In the genomic region with DNA sequence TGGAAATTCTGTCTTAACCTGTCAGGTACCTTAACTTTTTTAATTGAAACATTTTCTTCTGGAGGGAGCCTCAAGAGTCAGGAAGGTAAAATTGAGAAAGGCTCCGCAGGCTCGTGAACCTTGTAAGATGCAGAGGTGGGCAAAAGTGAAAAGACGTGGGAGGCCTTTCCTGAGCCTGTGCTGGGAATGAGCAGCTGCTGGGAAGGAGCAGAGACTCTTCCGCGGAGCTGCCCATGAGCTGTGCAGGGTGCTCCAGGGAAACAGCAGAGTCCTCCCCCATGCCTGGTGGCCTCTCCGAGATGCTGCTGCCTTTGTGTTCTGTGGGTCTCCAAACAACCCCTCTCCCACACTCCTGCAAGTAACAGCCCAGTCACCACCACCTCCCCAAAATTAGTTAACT, we compare ENCODE assay signal across 26 mouse cellular contexts.
DNase-seq lines count a peak whose midpoint lies in the region; ATAC-seq and TF ChIP-seq lines count a peak whose summit lies in the region.
"Had no signal": no experiment of that assay in that cellular context is flagged by ENCODE, and none has a peak within 500 bp of the region (broad histone marks: within the 10 kb centered on the region; RNA-seq: fewer than 3 reads in every experiment).

No protein-coding gene starts in this region.

- H3K4me1 ChIP-seq in heart, embryonic 15.5 days (replicated peaks) = 0 out of 2 replicates have a peak, but pooled peaks cover 3% of the 10 kb centered on the region
- H3K4me1 ChIP-seq in heart, embryonic 10.5 days = no peaks in the 10 kb centered on the region; the same call in 1 of the 2 replicates
- H3K4me1 ChIP-seq in testis, adult 2 months (ENCODE audit: control insufficient read depth, insufficient read depth, low read length) = no peaks in the 10 kb centered on the region
- no peaks in the 10 kb centered on the region for H3K4me1 ChIP-seq in midbrain, embryonic 16.5 days (ENCODE audit: control insufficient read depth, insufficient read depth, low read length)
- H3K4me1 ChIP-seq: forebrain, embryonic 12.5 days; forebrain, embryonic 15.5 days; heart, embryonic 13.5 days; hindbrain, embryonic 12.5 days; hindbrain, embryonic 15.5 days had no signal

- no peaks in the 10 kb centered on the region for H3K36me3 ChIP-seq in heart, embryonic 15.5 days
- H3K36me3 ChIP-seq in heart, embryonic 10.5 days = 0 out of 2 replicates have a peak, but pooled peaks cover 2% of the 10 kb centered on the region
- no peaks in the 10 kb centered on the region for H3K36me3 ChIP-seq in testis, adult 2 months (ENCODE audit: control insufficient read depth, insufficient read depth, low read length)
- H3K36me3 ChIP-seq in midbrain, embryonic 16.5 days (ENCODE audit: control insufficient read depth, insufficient read depth, low read length) = no peaks in the 10 kb centered on the region
- H3K36me3 ChIP-seq: embryonic facial prominence, embryonic 10.5 days; embryonic facial prominence, embryonic 13.5 days; forebrain, embryonic 12.5 days; forebrain, embryonic 15.5 days; heart, embryonic 13.5 days; hindbrain, embryonic 12.5 days; hindbrain, embryonic 15.5 days had no signal

- TF ChIP-seq POLR2A in testis, adult 2 months (IDR thresholded peaks at IDR 0.05; ENCODE audit: control insufficient read depth, low read depth, low read length) = no peak

- ATAC-seq in heart, embryonic 15.5 days (replicated peaks; ENCODE audit: insufficient number of reproducible peaks, insufficient read depth, low FRiP score, low read depth) = no peak
- no peak for ATAC-seq in midbrain, embryonic 16.5 days
- ATAC-seq: CD4-positive, CD25-positive, alpha-beta regulatory T cell, adult 4 months; forebrain, embryonic 15.5 days had no signal

- H3K27ac ChIP-seq in heart, embryonic 15.5 days = peak overlapping the region; percentile 1; the same call in 1 of the 2 replicates
- H3K27ac ChIP-seq in heart, embryonic 10.5 days = no peak overlapping the region
- no peak overlapping the region for H3K27ac ChIP-seq in testis, adult 2 months (ENCODE audit: control insufficient read depth, insufficient read depth, low read depth, low read length)
- H3K27ac ChIP-seq in midbrain, embryonic 16.5 days (ENCODE audit: low read length) = no peak overlapping the region
- H3K27ac ChIP-seq: embryonic facial prominence, embryonic 10.5 days; embryonic facial prominence, embryonic 13.5 days; forebrain, embryonic 12.5 days; forebrain, embryonic 15.5 days; gastrocnemius, adult 2 months; heart, embryonic 13.5 days; hindbrain, embryonic 12.5 days; hindbrain, embryonic 15.5 days had no signal

- H3K27me3 ChIP-seq in heart, embryonic 15.5 days = no peaks in the 10 kb centered on the region
- 0 out of 2 replicates have a peak, but pooled peaks cover 4% of the 10 kb centered on the region for H3K27me3 ChIP-seq in heart, embryonic 10.5 days (ENCODE audit: insufficient read depth, poor library complexity, severe bottlenecking)
- H3K27me3 ChIP-seq in testis, adult 2 months (ENCODE audit: control insufficient read depth, insufficient read depth, low read length) = no peaks in the 10 kb centered on the region
- H3K27me3 ChIP-seq in midbrain, embryonic 16.5 days (ENCODE audit: control insufficient read depth, insufficient read depth, low read depth, low read length) = no peaks in the 10 kb centered on the region
- H3K27me3 ChIP-seq: embryonic facial prominence, embryonic 13.5 days; forebrain, embryonic 12.5 days; forebrain, embryonic 15.5 days; hindbrain, embryonic 12.5 days; hindbrain, embryonic 15.5 days had no signal

- H3K4me3 ChIP-seq in heart, embryonic 15.5 days = no peak overlapping the region
- H3K4me3 ChIP-seq in heart, embryonic 10.5 days = no peak overlapping the region
- peak overlapping the region; percentile 31 for H3K4me3 ChIP-seq in testis, adult 2 months (ENCODE audit: control insufficient read depth, low read depth, low read length)
- no peak overlapping the region for H3K4me3 ChIP-seq in midbrain, embryonic 16.5 days (ENCODE audit: low read depth, low read length)
- H3K4me3 ChIP-seq: embryonic facial prominence, embryonic 10.5 days; embryonic facial prominence, embryonic 13.5 days; erythroblast, embryonic 14.5 days; forebrain, embryonic 12.5 days; forebrain, embryonic 15.5 days; gastrocnemius, adult 2 months; heart, embryonic 13.5 days; hindbrain, embryonic 12.5 days; hindbrain, embryonic 15.5 days had no signal

- no peak overlapping the region for H3K9ac ChIP-seq in heart, embryonic 15.5 days
- H3K9ac ChIP-seq in midbrain, embryonic 16.5 days (ENCODE audit: low read depth, low read length) = no peak overlapping the region
- H3K9ac ChIP-seq: embryonic facial prominence, embryonic 13.5 days; forebrain, embryonic 12.5 days; forebrain, embryonic 15.5 days; heart, embryonic 13.5 days; hindbrain, embryonic 12.5 days; hindbrain, embryonic 15.5 days had no signal

- WGBS in heart, embryonic 15.5 days = 80% methylated on average over 6 of the region's 6 CpGs
- 83% methylated on average over 6 of the region's 6 CpGs for WGBS in heart, embryonic 10.5 days
- WGBS in midbrain, embryonic 16.5 days = 81% methylated on average over 6 of the region's 6 CpGs

- no peak for TF ChIP-seq CTCF in testis, adult 2 months (IDR thresholded peaks at IDR 0.05; ENCODE audit: control insufficient read depth, insufficient read depth, insufficient replicate concordance, low read depth, low read length)

- H3K9me3 ChIP-seq in heart, embryonic 15.5 days (replicated peaks) = no peaks in the 10 kb centered on the region
- no peaks in the 10 kb centered on the region for H3K9me3 ChIP-seq in heart, embryonic 10.5 days
- H3K9me3 ChIP-seq in midbrain, embryonic 16.5 days (replicated peaks; ENCODE audit: control insufficient read depth, low read length, poor library complexity, severe bottlenecking) = 0 out of 2 replicates have a peak, but pooled peaks cover 4% of the 10 kb centered on the region
- H3K9me3 ChIP-seq: embryonic facial prominence, embryonic 10.5 days; embryonic facial prominence, embryonic 13.5 days; forebrain, embryonic 12.5 days; forebrain, embryonic 15.5 days; hindbrain, embryonic 12.5 days; hindbrain, embryonic 15.5 days had no signal

- no peak for DNase-seq in heart, embryonic 10.5 days (ENCODE audit: low spot score)
- peak; percentile 25 for DNase-seq in layer of hippocampus, adult 9-11 months
- no peak for DNase-seq in layer of hippocampus, adult 11-12 months (ENCODE audit: low spot score)
- no peak for DNase-seq in testis, postnatal 10 days (ENCODE audit: low spot score)
- DNase-seq: adrenal gland, adult 2 months; adrenal gland, postnatal 14 days; cerebellum, adult 11-12 months; cerebellum, adult 8-10 months; cerebellum, postnatal 10 days; cerebellum, postnatal 36 days; embryo, embryonic 11 days; gastrocnemius, adult 2 months; gastrocnemius, postnatal 14 days; heart, adult 18-20 months had no signal

- no peak overlapping the region for H3K4me2 ChIP-seq in heart, embryonic 15.5 days
- no peak overlapping the region for H3K4me2 ChIP-seq in midbrain, embryonic 16.5 days (ENCODE audit: low read length)
- H3K4me2 ChIP-seq: embryonic facial prominence, embryonic 13.5 days; forebrain, embryonic 12.5 days; forebrain, embryonic 15.5 days; heart, embryonic 13.5 days; hindbrain, embryonic 12.5 days; hindbrain, embryonic 15.5 days had no signal
